Mouse (Mus musculus): ENCODE measurements around the gene Fam181a.
A peak's percentile ranks its signal among the peaks of the same experiment; 100 is the strongest.

Gene Fam181a

DNA sequence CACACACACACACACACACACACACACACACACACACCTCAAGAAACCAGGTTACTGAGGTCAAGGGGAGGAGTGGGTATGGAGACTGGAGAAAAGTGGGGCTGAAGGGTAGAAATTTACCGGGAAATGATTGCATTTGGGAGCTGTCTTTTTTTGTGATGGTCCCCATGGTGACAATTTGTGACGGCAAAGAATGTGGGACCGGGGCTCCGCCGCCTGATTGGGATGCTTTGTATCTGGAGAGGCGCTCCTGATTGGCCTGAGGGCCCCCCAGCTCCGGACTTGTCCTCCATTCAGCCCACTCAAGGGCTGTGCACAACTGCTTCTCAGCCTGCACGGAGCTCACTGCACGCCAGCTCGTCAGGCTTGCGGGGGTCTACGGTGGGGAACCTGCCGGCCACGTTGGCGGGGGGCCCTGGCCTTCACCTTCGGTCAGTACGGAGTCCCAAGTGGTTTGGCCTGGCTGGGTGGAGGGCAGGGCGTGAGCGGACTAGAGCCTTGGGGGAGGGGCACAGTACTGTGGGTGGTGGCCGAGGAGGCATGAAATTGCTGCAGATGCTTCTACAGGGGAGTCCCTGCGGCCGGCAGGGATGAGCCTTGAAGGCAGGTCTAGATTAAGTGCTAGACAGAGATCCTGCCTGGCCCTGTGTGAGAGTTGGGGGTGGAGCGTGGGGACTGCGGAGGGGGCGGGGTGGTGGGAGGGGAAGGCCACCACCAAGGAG, 4.0 kb downstream of the Fam181a start:
- no peak for DNase-seq (ENCODE audit: low read depth, low spot score)

GRCm38 (mm10) chr12:103315831-103316545, 5.2 kb downstream of the Fam181a start:
- DNase-seq (ENCODE audit: low read depth, low spot score), result no peak

- DNase-seq (ENCODE audit: low read depth, low spot score), result peak; percentile 44
Observed at GRCm38 (mm10) chr12:103322801-103323200, 12.0 kb downstream of the Fam181a start.

DNA sequence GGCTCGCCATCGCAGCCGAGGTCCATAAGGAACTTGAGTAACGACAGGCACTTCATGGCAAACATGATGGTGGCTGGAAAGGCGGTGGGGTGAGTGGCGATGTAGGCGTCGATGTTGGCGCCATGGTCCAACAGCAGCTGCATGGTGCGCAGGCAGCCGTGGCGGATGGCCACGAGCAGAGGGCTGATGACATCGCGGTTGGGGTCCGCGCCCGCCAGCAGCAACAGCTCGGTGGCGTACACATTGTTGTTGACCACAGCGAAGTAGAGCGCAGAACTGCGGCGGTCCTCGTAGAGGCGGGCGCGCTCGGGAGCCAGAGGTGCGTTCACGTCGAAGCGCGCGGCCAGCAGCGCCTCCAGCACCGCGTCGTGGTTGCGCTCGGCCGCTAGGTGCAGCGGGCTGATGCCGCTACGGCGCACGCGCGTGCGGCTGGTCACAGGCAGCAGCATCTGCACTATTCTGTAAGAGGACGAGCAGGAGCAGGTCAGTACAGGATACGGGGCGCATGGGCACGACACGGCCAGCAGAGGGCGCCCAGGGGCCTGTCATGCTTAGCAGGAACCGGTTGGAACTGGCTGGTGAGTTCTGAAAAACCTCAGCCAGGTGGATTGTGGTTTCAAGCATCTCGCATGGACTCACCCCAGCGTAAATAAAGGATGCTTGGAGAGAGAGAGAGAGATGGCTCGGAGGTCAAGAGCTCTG, 14.5 kb downstream of the Fam181a start:
- DNase-seq (ENCODE audit: low read depth, low spot score), result peak; percentile 91

GRCm38 (mm10) chr12:103326569-103326968, 15.8 kb downstream of the Fam181a start:
- no peak for DNase-seq (ENCODE audit: low read depth, low spot score)

DNA sequence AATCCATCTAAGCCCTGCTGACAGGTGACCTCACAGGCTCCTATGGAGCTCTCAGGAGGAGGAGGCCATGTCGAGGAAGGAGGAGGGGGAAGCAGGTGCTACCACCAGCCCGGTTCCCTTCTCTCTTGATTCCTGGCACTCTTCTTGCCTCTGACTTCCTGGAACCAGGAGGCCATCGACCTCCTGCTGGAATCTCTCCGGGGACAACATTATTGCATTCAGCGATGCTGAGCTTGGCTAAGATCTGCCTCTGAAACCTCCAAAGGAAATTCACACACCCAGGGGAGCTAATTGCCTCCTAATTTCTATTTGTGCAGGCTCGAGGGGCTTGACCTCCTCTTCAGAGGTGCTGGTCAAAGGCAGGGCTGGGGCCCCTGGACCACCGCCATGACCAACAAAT, 16.3 kb downstream of the Fam181a start:
- no peak for DNase-seq (ENCODE audit: low read depth, low spot score)

- no peak for DNase-seq (ENCODE audit: low read depth, low spot score)
Observed at GRCm38 (mm10) chr12:103328448-103329191, 17.8 kb downstream of the Fam181a start.

DNA sequence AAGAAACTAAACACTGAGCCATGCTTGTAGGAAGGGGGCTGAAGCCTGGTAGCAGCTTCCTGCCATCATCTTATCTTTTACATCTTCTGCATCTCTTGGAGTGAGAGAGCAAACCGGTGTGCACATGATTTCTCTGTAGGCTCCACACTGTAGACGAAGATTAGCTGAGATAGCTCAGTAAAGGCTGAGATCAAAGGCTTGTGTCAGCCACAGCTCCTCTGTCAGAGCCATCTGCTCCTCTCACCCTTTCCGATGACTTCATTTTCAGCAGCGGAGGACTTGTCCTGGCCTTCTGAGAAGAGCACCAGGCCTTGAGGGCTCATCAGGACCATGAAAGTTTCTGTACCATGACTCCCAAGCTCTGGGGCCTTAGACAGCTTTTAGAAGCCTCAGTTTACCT, 20.7 kb downstream of the Fam181a start:
- no peak for DNase-seq (ENCODE audit: low read depth, low spot score)

DNA sequence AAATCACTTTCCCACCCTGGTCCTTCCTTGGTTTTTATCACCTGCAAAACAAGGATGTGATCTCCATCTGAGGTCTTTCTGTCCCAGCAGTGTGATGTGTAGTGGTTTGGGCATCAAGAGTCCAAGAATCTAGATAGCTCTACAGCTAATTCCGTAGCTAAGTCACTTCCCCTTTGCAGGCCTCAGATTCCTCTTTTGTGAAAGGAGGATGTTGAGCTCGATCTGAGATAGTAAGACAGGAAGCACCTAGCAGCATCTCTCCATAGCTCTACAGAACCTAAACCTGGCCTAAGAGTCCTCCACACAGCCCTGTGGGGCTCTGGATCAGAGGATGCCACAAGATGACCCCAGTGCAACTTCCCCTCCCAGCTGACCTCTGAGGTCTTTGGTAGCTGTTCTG, 22.1 kb downstream of the Fam181a start:
- peak; percentile 57 for DNase-seq (ENCODE audit: low read depth, low spot score)

- no peak for DNase-seq (ENCODE audit: low read depth, low spot score)
Observed at GRCm38 (mm10) chr12:103333426-103333825, 22.7 kb downstream of the Fam181a start.

- DNase-seq (ENCODE audit: low read depth, low spot score), result no peak
Observed at GRCm38 (mm10) chr12:103336766-103337165, 26.0 kb downstream of the Fam181a start.

- no peak for DNase-seq (ENCODE audit: low read depth, low spot score)
Observed at GRCm38 (mm10) chr12:103338162-103338798, 27.5 kb downstream of the Fam181a start.

- peak; percentile 77 for DNase-seq (ENCODE audit: low read depth, low spot score)
Observed at GRCm38 (mm10) chr12:103341212-103341611, 30.4 kb downstream of the Fam181a start.

- DNase-seq (ENCODE audit: low read depth, low spot score), result peak; percentile 91
Observed at GRCm38 (mm10) chr12:103343456-103343855, 32.7 kb downstream of the Fam181a start.

- DNase-seq (ENCODE audit: low read depth, low spot score), result no peak
Observed at GRCm38 (mm10) chr12:103344934-103345333, 34.2 kb downstream of the Fam181a start.

- DNase-seq (ENCODE audit: low read depth, low spot score), result no peak
Observed at GRCm38 (mm10) chr12:103346945-103347344, 36.2 kb downstream of the Fam181a start.

- no peak for DNase-seq (ENCODE audit: low read depth, low spot score)
Observed at GRCm38 (mm10) chr12:103347406-103347805, 36.6 kb downstream of the Fam181a start.

- peak; percentile 76 for DNase-seq (ENCODE audit: low read depth, low spot score)
Observed at GRCm38 (mm10) chr12:103348506-103348905, 37.7 kb downstream of the Fam181a start.

- no peak for DNase-seq (ENCODE audit: low read depth, low spot score)
Observed at GRCm38 (mm10) chr12:103352735-103353134, 42.0 kb downstream of the Fam181a start.

GRCm38 (mm10) chr12:103353538-103353937, 42.8 kb downstream of the Fam181a start:
- peak; percentile 33 for DNase-seq (ENCODE audit: low read depth, low spot score)

- no peak for DNase-seq (ENCODE audit: low read depth, low spot score)
Observed at GRCm38 (mm10) chr12:103355746-103356414, 45.1 kb downstream of the Fam181a start, which contains the start of gene Asb2. TSS of gene Asb2 (minus strand) at chr12:103356001.
